ENCODE assay signal across 4 mouse cellular contexts in the genomic region with DNA sequence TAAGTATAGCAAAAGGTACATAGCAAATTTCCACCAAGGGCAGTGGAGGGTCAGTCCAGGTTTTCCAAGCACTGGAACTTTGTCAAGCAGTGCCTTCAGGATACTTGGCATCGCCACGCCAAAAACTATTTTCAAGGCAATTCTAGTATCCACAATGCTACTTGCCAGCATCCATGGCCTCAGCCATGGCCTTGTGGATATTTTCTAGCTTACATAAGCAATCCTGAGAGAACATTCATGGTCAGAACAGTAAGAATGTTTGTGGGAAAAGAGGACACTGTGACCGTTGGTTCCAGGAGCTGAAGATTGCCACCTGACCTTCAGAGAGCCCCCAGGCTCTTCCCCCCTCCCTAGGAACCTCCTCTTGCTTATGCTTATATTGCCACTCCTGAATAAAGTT. TPM values are rescaled to one million over a fixed set of nuclear protein-coding genes. Genes with fewer than 3 reads are reported as not detected.
"Had no signal": no experiment of that assay in that cellular context is flagged by ENCODE, and none has a peak within 500 bp of the region (broad histone marks: within the 10 kb centered on the region; RNA-seq: fewer than 3 reads in every experiment).

No protein-coding gene starts in this region.

RNA-seq across cellular contexts. Expression of gene Bpifb9b, which starts 15.2 kb away (rescaled TPM):
- total RNA-seq: megakaryocyte progenitor cell, adult 5-6 weeks; monocyte, adult 5-6 weeks; neutrophil, adult 5-6 weeks had no signal

RNA-seq across cellular contexts. Expression of gene Bpifb9a, which starts 34.2 kb away (rescaled TPM):
- total RNA-seq: megakaryocyte progenitor cell, adult 5-6 weeks; midbrain, postnatal 0 days; monocyte, adult 5-6 weeks; neutrophil, adult 5-6 weeks had no signal
